Mouse (Mus musculus): ENCODE measurements around the gene Ankrd17. TPM values are rescaled to one million over a fixed set of nuclear protein-coding genes. Genes with fewer than 3 reads are reported as not detected.

The Ankrd17 gene
- 68.7 TPM for polyA plus RNA-seq (2014; fragmentation: Illumina TruSeq; extraction: RNeasy Lipid Tissue Mini Kit (QIAGEN cat#74804); ENCODE audit: low read depth, low replicate concordance)

GRCm38 (mm10) chr5:90366121-90367066 is at the start of gene Ankrd17:
TSS of gene Ankrd17 (minus strand) at chr5:90366577.

GRCm38 (mm10) chr5:90367067-90367303 is 608 bp upstream of the Ankrd17 start, which contains the start of gene Gm9958:
TSS of gene Gm9958 (plus strand) at chr5:90367204.

GRCm38 (mm10) chr5:90223534-90224381 is 142.6 kb downstream of the Ankrd17 start, which contains the start of gene Cox18:
TSS of gene Cox18 (minus strand) at chr5:90224001.

Other genes starting within 250 kb of the Ankrd17 start
- gene Cox18, start 142.6 kb downstream of the Ankrd17 start, polyA plus RNA-seq (2014; fragmentation: Illumina TruSeq; extraction: RNeasy Lipid Tissue Mini Kit (QIAGEN cat#74804); ENCODE audit: low read depth, low replicate concordance), result 8.3 TPM
- gene Gm9958, start 627 bp upstream of the Ankrd17 start, polyA plus RNA-seq (2014; fragmentation: Illumina TruSeq; extraction: RNeasy Lipid Tissue Mini Kit (QIAGEN cat#74804); ENCODE audit: low read depth, low replicate concordance), result 3.2 TPM
- gene Alb, start 94.3 kb upstream of the Ankrd17 start, polyA plus RNA-seq (2014; fragmentation: Illumina TruSeq; extraction: RNeasy Lipid Tissue Mini Kit (QIAGEN cat#74804); ENCODE audit: low read depth, low replicate concordance), result 1.7 TPM
- 0.41 TPM for gene Afp, start 124.2 kb upstream of the Ankrd17 start, polyA plus RNA-seq (2014; fragmentation: Illumina TruSeq; extraction: RNeasy Lipid Tissue Mini Kit (QIAGEN cat#74804); ENCODE audit: low read depth, low replicate concordance)
- 3.3 TPM for gene Afm, start 152.4 kb upstream of the Ankrd17 start, polyA plus RNA-seq (2014; fragmentation: Illumina TruSeq; extraction: RNeasy Lipid Tissue Mini Kit (QIAGEN cat#74804); ENCODE audit: low read depth, low replicate concordance)
- gene 5830473C10Rik, start 194.5 kb upstream of the Ankrd17 start, polyA plus RNA-seq (2014; fragmentation: Illumina TruSeq; extraction: RNeasy Lipid Tissue Mini Kit (QIAGEN cat#74804); ENCODE audit: low read depth, low replicate concordance), result not detected